Comparison of ENCODE assay signal across 21 mouse cellular contexts in the genomic region with DNA sequence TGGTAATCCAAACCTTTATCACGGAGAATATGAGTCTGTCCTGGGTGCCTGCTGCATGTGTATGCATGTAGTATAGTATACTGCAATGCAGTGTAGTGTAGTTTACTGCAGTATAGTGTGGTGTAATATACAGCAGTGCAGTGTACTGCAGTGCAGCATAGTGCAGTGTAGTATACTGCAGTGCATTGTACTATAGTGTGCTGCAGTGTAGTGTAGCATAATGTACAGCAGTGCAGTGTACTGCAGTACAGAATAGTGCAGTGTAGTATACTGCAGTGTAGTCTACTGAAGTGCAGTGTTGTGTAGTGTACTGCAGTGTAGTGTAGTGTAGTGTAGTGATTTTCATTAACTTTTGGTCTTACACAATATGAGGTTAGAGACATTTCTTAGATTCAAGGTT. TPM values are rescaled to one million over a fixed set of nuclear protein-coding genes. Genes with fewer than 3 reads are reported as not detected.
A peak's percentile ranks its signal among the peaks of the same experiment; 100 is the strongest.
DNase-seq lines count a peak whose midpoint lies in the region; ATAC-seq and TF ChIP-seq lines count a peak whose summit lies in the region.
"Had no signal": no experiment of that assay in that cellular context is flagged by ENCODE, and none has a peak within 500 bp of the region (broad histone marks: within the 10 kb centered on the region; RNA-seq: fewer than 3 reads in every experiment).

No protein-coding gene starts in this region.

- no peak overlapping the region for H3K4me2 ChIP-seq in hindbrain, embryonic 16.5 days (ENCODE audit: low read length)
- H3K4me2 ChIP-seq in liver, embryonic 13.5 days, result no peak overlapping the region
- no peak overlapping the region for H3K4me2 ChIP-seq in embryonic facial prominence, embryonic 13.5 days
- H3K4me2 ChIP-seq: forebrain, embryonic 12.5 days; heart, embryonic 11.5 days; limb, embryonic 15.5 days; midbrain, embryonic 11.5 days; neural tube, embryonic 13.5 days had no signal

- H3K9ac ChIP-seq in hindbrain, embryonic 16.5 days (ENCODE audit: low read depth, low read length), result no peak overlapping the region
- no peak overlapping the region for H3K9ac ChIP-seq in liver, embryonic 13.5 days
- no peak overlapping the region for H3K9ac ChIP-seq in MEL (ENCODE audit: control insufficient read depth, low read depth, low read length, poor library complexity, severe bottlenecking)
- H3K9ac ChIP-seq in embryonic facial prominence, embryonic 13.5 days, result no peak overlapping the region
- H3K9ac ChIP-seq: forebrain, embryonic 12.5 days; limb, embryonic 15.5 days; neural tube, embryonic 13.5 days had no signal

- H3K27me3 ChIP-seq in hindbrain, embryonic 16.5 days (replicated peaks; ENCODE audit: control insufficient read depth, insufficient read depth, low read length), result no peaks in the 10 kb centered on the region
- H3K27me3 ChIP-seq in hindbrain, embryonic 10.5 days (ENCODE audit: insufficient read depth, poor library complexity, severe bottlenecking), result no peaks in the 10 kb centered on the region
- no peaks in the 10 kb centered on the region for H3K27me3 ChIP-seq in liver, embryonic 13.5 days
- no peaks in the 10 kb centered on the region for H3K27me3 ChIP-seq in MEL (ENCODE audit: control insufficient read depth in 1 of 2, insufficient read depth in 2 of 2, low read length in 2 of 2)
- H3K27me3 ChIP-seq in embryonic facial prominence, embryonic 13.5 days, result no peaks in the 10 kb centered on the region
- H3K27me3 ChIP-seq: forebrain, embryonic 12.5 days; limb, embryonic 15.5 days; neural tube, embryonic 13.5 days had no signal

- TF ChIP-seq EP300 in MEL (IDR thresholded peaks at IDR 0.05; ENCODE audit: low read depth in 1 of 2, low read length in 2 of 2), result no peak

- no peak for DNase-seq in hindbrain, embryonic 10.5 days (ENCODE audit: low spot score)
- no peak for DNase-seq in liver, embryonic 13.5 days
- DNase-seq in liver, result no peak
- no peak for DNase-seq in MEL (ENCODE audit: low read depth, low spot score)
- no peak for DNase-seq in Muller cell, postnatal 12 days (ENCODE audit: inconsistent ontology term)
- no peak for DNase-seq in heart, adult 18-20 months
- DNase-seq: adrenal gland, postnatal 14 days; cerebellum, adult 8-10 months; gastrocnemius, postnatal 10 days; kidney, adult 11 months; left cerebral cortex, postnatal 4 days; thymus, postnatal 14 days had no signal

- H3K36me3 ChIP-seq in hindbrain, embryonic 16.5 days (ENCODE audit: control insufficient read depth, insufficient read depth, low read length), result no peaks in the 10 kb centered on the region
- H3K36me3 ChIP-seq in hindbrain, embryonic 10.5 days, result no peaks in the 10 kb centered on the region; the same call in 1 of the 2 replicates
- H3K36me3 ChIP-seq in liver, embryonic 13.5 days, result no peaks in the 10 kb centered on the region
- peaks cover 0 to 8% of the 10 kb centered on the region in 2 experiments; a peak in 2 of 4 replicates for H3K36me3 ChIP-seq in MEL (ENCODE audit: control insufficient read depth in 1 of 2, insufficient read depth in 2 of 2, low read length in 2 of 2)
- H3K36me3 ChIP-seq in embryonic facial prominence, embryonic 13.5 days, result 0 out of 2 replicates have a peak, but pooled peaks cover 5% of the 10 kb centered on the region
- H3K36me3 ChIP-seq: limb, embryonic 15.5 days; neural tube, embryonic 13.5 days had no signal

- ATAC-seq in hindbrain, embryonic 16.5 days, result peak; percentile 80
- ATAC-seq in liver, embryonic 13.5 days (ENCODE audit: low read depth), result peak; percentile 45; the same call in 1 of the 2 replicates
- 0 out of 2 replicates have a peak, but pooled peaks have one; percentile 56 for ATAC-seq in embryonic facial prominence, embryonic 13.5 days (ENCODE audit: insufficient number of reproducible peaks, insufficient read depth, low FRiP score, low TSS enrichment, low read depth)

- no peak for TF ChIP-seq CTCF in MEL (IDR thresholded peaks at IDR 0.05 in 2 of 3, conservative IDR thresholded peaks at IDR 0.05 in 1 of 3; ENCODE audit: control insufficient read depth in 1 of 3, insufficient read depth in 1 of 3, low read depth in 2 of 3, low read length in 3 of 3, poor library complexity in 1 of 3, severe bottlenecking in 1 of 3)

- no peak overlapping the region for H3K4me3 ChIP-seq in hindbrain, embryonic 16.5 days (ENCODE audit: low read length)
- no peak overlapping the region for H3K4me3 ChIP-seq in hindbrain, embryonic 10.5 days
- no peak overlapping the region for H3K4me3 ChIP-seq in liver, embryonic 13.5 days (replicated peaks)
- H3K4me3 ChIP-seq in MEL (ENCODE audit: control insufficient read depth in 1 of 2, insufficient read depth in 1 of 2, low read depth in 2 of 2, low read length in 2 of 2), result no peak overlapping the region
- H3K4me3 ChIP-seq in embryonic facial prominence, embryonic 13.5 days, result no peak overlapping the region
- H3K4me3 ChIP-seq: forebrain, embryonic 12.5 days; limb, embryonic 15.5 days; neural tube, embryonic 13.5 days had no signal

- H3K4me1 ChIP-seq in hindbrain, embryonic 16.5 days (ENCODE audit: control insufficient read depth, insufficient read depth, low read depth, low read length), result peaks cover 3% of the 10 kb centered on the region; the same call in 1 of the 2 replicates
- H3K4me1 ChIP-seq in hindbrain, embryonic 10.5 days (replicated peaks), result no peaks in the 10 kb centered on the region
- H3K4me1 ChIP-seq in liver, embryonic 13.5 days (replicated peaks), result peaks cover 24% of the 10 kb centered on the region
- peaks cover 2 to 4% of the 10 kb centered on the region in 2 experiments; a peak in 1 of 4 replicates for H3K4me1 ChIP-seq in MEL (ENCODE audit: control insufficient read depth in 1 of 2, insufficient read depth in 2 of 2, low read length in 2 of 2)
- peaks cover 14% of the 10 kb centered on the region for H3K4me1 ChIP-seq in embryonic facial prominence, embryonic 13.5 days
- H3K4me1 ChIP-seq: forebrain, embryonic 12.5 days had no signal

- no peak for TF ChIP-seq POLR2A in MEL (IDR thresholded peaks at IDR 0.05; ENCODE audit: control insufficient read depth in 1 of 2, insufficient read depth in 1 of 2, low read depth in 1 of 2, low read length in 2 of 2, poor library complexity in 1 of 2)

- WGBS in hindbrain, embryonic 16.5 days, result 93% methylated on average over 1 of the region's 1 CpGs
- WGBS in hindbrain, embryonic 10.5 days, result 98% methylated on average over 1 of the region's 1 CpGs
- WGBS in liver, embryonic 13.5 days (ENCODE audit: insufficient replicate concordance), result 83% methylated on average over 1 of the region's 1 CpGs
- 85% methylated on average over 1 of the region's 1 CpGs for WGBS in embryonic facial prominence, embryonic 13.5 days

- no peak for TF ChIP-seq RAD21 in MEL (IDR thresholded peaks at IDR 0.05; ENCODE audit: low read depth, low read length)

- peaks cover 5% of the 10 kb centered on the region for H3K79me2 ChIP-seq in MEL (ENCODE audit: control insufficient read depth, insufficient read depth, low read length, poor library complexity)

- no peaks in the 10 kb centered on the region for H3K9me3 ChIP-seq in hindbrain, embryonic 16.5 days (ENCODE audit: control insufficient read depth, low read length)
- no peaks in the 10 kb centered on the region for H3K9me3 ChIP-seq in hindbrain, embryonic 10.5 days
- H3K9me3 ChIP-seq in liver, embryonic 13.5 days (replicated peaks), result no peaks in the 10 kb centered on the region
- H3K9me3 ChIP-seq in MEL (replicated peaks; ENCODE audit: insufficient read depth, low read length), result no peaks in the 10 kb centered on the region
- H3K9me3 ChIP-seq in embryonic facial prominence, embryonic 13.5 days, result no peaks in the 10 kb centered on the region
- H3K9me3 ChIP-seq: forebrain, embryonic 12.5 days; limb, embryonic 15.5 days; neural tube, embryonic 13.5 days had no signal

- no peak overlapping the region for H3K27ac ChIP-seq in hindbrain, embryonic 16.5 days (ENCODE audit: low read depth, low read length)
- no peak overlapping the region for H3K27ac ChIP-seq in hindbrain, embryonic 10.5 days
- H3K27ac ChIP-seq in liver, embryonic 13.5 days, result no peak overlapping the region
- no peak overlapping the region for H3K27ac ChIP-seq in MEL (ENCODE audit: control insufficient read depth, low read depth, low read length)
- H3K27ac ChIP-seq in embryonic facial prominence, embryonic 13.5 days, result no peak overlapping the region
- H3K27ac ChIP-seq: forebrain, embryonic 12.5 days; kidney, postnatal 0 days; limb, embryonic 15.5 days; macrophage; neural tube, embryonic 13.5 days had no signal

TF ChIP-seq in MEL, 35 proteins besides CTCF, POLR2A, EP300 and RAD21:
- no peak for TF ChIP-seq USF2 (IDR thresholded peaks at IDR 0.05; ENCODE audit: borderline replicate concordance in 1 of 2, insufficient read depth in 1 of 2, low read depth in 1 of 2, low read length in 2 of 2)
- peak; percentile 84; the same call in 1 of the 2 replicates for TF ChIP-seq POLR2AphosphoS5 (IDR thresholded peaks at IDR 0.05; ENCODE audit: borderline replicate concordance, low read depth, low read length)
- no peak for TF ChIP-seq POLR2AphosphoS2 (IDR thresholded peaks at IDR 0.05; ENCODE audit: low read length)
TF ChIP-seq in MEL: peak in this region for 1.

RNA-seq across cellular contexts. Expression of a gene that starts 17.9 kb away (rescaled TPM):
- polyA plus RNA-seq in hindbrain, embryonic 16.5 days (2015; fragmentation: Nextera tagmentation; extraction: Ambion mirVana), result 5.1 TPM in 2 replicates
- 5.5 and 5.9 TPM in 2 replicates for polyA plus RNA-seq in hindbrain, embryonic 10.5 days (2016; fragmentation: Nextera tagmentation; extraction: Ambion mirVana)
- polyA plus RNA-seq in liver, embryonic 13.5 days (2015; fragmentation: Nextera tagmentation; extraction: Ambion mirVana), result 1.5 and 1.6 TPM in 2 replicates
- total RNA-seq in MEL (2012; rRNA removed), result 13.2 and 14.8 TPM in 2 replicates
- polyA plus RNA-seq in MEL (2012; ENCODE audit: insufficient read depth in 1 of 2, insufficient read length in 2 of 2, low read depth in 1 of 2, low replicate concordance in 2 of 2, missing spikeins in 1 of 2), result 100 to 1,000 TPM in 1 of 2 experiments, 10 to 100 TPM in 1; 20.3 to 108 TPM
- 7.8 and 8.6 TPM in 2 replicates for polyA plus RNA-seq in embryonic facial prominence, embryonic 13.5 days (2015; fragmentation: Nextera tagmentation; extraction: Ambion mirVana)
- 10 to 100 TPM; 31.3 to 33.6 TPM for total RNA-seq in heart, adult 18-20 months (2021)
